Mouse (Mus musculus) liver, embryonic 13.5 days (tissue): Measurements from ENCODE around the gene Ccl7. TPM values are rescaled to one million over a fixed set of nuclear protein-coding genes. Genes with fewer than 3 reads are reported as not detected.

Experiments
- ATAC-seq: fragments of 200-750 bp; cut with Nextera tagmentation; 2 replicates; pipeline ENCODE4 v1.8.0; 2017; ENCODE audit warnings: low read depth, mild to moderate bottlenecking, moderate number of reproducible peaks, moderate library complexity
- DNase-seq: peaks from one replicate; pipeline ENCODE4 v3.0.0; 2022
- H3K27ac ChIP-seq: fragments of 300-500 bp; sonication (generic); 2 replicates; pipeline ENCODE4 v1.5.1; 2015; ENCODE audit warnings: moderate library complexity, mild to moderate bottlenecking, inconsistent platforms
- H3K27me3 ChIP-seq: fragments of 300-500 bp; sonication (generic); 2 replicates; pipeline ENCODE4 v1.6.1; 2015; ENCODE audit warnings: mild to moderate bottlenecking, inconsistent platforms
- H3K36me3 ChIP-seq: fragments of 300-500 bp; sonication (generic); 2 replicates; pipeline ENCODE4 v1.6.1; 2015; ENCODE audit warnings: mild to moderate bottlenecking, inconsistent platforms
- H3K4me1 ChIP-seq: fragments of 300-500 bp; sonication (generic); replicated peaks from 2 replicates; pipeline ENCODE4 v1.6.1; 2015; ENCODE audit warnings: inconsistent platforms
- H3K4me2 ChIP-seq: fragments of 300-500 bp; sonication (generic); 2 replicates; pipeline ENCODE4 v1.6.1; 2015; ENCODE audit warnings: inconsistent platforms, mild to moderate bottlenecking, moderate library complexity
- H3K4me3 ChIP-seq: fragments of 300-500 bp; sonication (generic); replicated peaks from 2 replicates; pipeline ENCODE4 v1.5.1; 2015; ENCODE audit warnings: mild to moderate bottlenecking, inconsistent platforms
- H3K9ac ChIP-seq: fragments of 300-500 bp; sonication (generic); 2 replicates; pipeline ENCODE4 v1.6.1; 2015; ENCODE audit warnings: mild to moderate bottlenecking, inconsistent platforms
- H3K9me3 ChIP-seq: fragments of 300-500 bp; sonication (generic); replicated peaks from 2 replicates; pipeline ENCODE4 v1.6.1; 2016; ENCODE audit warnings: inconsistent platforms
- WGBS: fragments of 180-500 bp; shearing (Covaris S2); methylation state at CpG from one replicate; pipeline ENCODE4 v1.1.7; 2015; ENCODE audit not compliant: insufficient replicate concordance; 5-methylcytosine and 5-hydroxymethylcytosine counted together
- polyA plus RNA-seq: library from polyadenylated mRNA; unstranded; fragments of >200 nt; fragmentation: Nextera tagmentation; extraction: Ambion mirVana; gene quantifications from 2 replicates; pipeline ENCODE4 v1.2.1, GENCODE M21; 2015

The Ccl7 gene
- polyA plus RNA-seq, 1 experiment from 2014 or later: 0.67 TPM

DNA sequence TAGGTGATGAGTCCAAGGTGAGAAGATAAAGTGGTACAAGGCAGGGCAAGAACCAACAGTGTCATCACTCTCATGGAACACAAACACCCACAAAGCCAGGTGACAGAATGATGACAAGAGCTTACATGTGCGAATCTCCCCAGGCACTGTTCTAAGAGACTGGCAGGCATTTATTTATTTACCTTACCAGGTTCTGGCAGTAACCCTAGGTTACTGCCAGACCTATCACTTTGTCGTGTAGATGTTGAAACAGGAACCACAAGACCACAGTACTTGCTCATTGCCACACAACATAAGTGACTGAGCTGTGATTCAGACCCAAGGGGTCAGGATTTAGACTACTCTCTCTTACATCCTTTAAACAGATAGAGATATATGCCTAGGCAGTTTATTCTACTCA lies 30.4 kb upstream of the Ccl7 start:
- DNase-seq: no peak
- no peak for ATAC-seq

DNA sequence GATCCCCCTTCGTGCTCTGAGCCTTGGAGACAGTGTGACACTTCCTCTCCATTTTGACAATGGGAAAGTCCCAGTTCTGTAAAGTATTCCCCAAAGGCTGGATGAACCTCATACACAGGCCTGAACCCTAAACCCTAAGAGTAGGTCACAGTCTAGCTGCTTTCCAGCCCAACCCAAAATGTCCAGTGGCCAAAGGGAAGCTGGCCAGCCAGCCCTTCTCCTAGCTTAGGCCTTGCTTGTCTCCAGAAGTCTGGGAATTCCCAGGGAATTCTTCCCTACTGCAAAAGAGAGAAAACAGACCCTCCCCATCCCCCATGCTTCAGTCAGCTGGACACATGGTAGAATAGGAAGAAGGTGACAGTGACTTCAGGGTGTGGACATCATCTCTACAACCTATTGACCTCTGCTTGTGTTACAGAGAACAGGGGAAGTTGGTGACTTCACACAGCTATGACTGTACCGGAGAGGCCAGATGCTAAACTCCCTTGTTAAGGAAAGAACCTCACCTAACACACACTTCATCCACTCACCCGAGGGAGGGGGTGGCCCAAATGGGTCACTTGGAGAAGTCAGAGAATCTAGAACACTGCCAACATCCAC lies 29.2 kb upstream of the Ccl7 start:
- H3K9ac ChIP-seq: no peak overlapping the region
- no peaks in the 10 kb centered on the region for H3K4me1 ChIP-seq
- no peaks in the 10 kb centered on the region for H3K36me3 ChIP-seq
- no peaks in the 10 kb centered on the region for H3K9me3 ChIP-seq
- 35% methylated on average over 3 of the region's 3 CpGs for WGBS
- ATAC-seq: no peak
- no peak overlapping the region for H3K27ac ChIP-seq
- no peak overlapping the region for H3K4me2 ChIP-seq
- DNase-seq: no peak
- H3K27me3 ChIP-seq: no peaks in the 10 kb centered on the region
- H3K4me3 ChIP-seq: no peak overlapping the region

More for the DNA sequence above, 30.4 kb upstream of the Ccl7 start:
- H3K9me3 ChIP-seq: no peaks in the 10 kb centered on the region
- H3K36me3 ChIP-seq: no peaks in the 10 kb centered on the region
- no peaks in the 10 kb centered on the region for H3K27me3 ChIP-seq
- H3K4me1 ChIP-seq: no peaks in the 10 kb centered on the region
- 43% methylated on average over 2 of the region's 2 CpGs for WGBS
- H3K4me2 ChIP-seq: no peak overlapping the region
- H3K27ac ChIP-seq: no peak overlapping the region
- no peak overlapping the region for H3K4me3 ChIP-seq
- no peak overlapping the region for H3K9ac ChIP-seq

DNA sequence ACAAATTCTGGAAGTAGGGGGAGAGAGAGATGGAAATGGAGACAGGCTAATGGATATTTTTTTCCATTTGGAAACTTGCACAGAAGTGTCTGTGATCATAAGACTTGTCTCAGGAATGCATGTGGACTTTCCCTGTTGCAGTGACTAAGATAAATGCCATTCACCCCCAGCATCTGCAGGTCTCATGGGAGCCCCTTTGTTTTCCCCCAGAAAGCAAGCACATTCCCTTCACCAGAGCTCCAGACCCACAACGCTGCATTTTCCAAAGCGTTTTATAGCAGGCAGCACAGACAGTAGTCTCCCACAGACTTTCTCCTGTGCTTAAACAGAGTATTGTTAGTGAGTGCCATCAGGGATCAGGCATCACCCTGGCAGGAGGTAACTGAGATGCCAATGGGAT lies 26.1 kb upstream of the Ccl7 start:
- WGBS: 41% methylated on average over 2 of the region's 2 CpGs
- Histone ChIP-seq H3K27me3 (no peaks in the 10 kb centered on the region), H3K27ac (no peak overlapping the region), H3K36me3 (no peaks in the 10 kb centered on the region), H3K9ac (no peak overlapping the region), H3K9me3 (no peaks in the 10 kb centered on the region), H3K4me3 (no peak overlapping the region), H3K4me1 (no peaks in the 10 kb centered on the region), H3K4me2 (no peak overlapping the region)
- no peak for DNase-seq
- no peak for ATAC-seq

DNA sequence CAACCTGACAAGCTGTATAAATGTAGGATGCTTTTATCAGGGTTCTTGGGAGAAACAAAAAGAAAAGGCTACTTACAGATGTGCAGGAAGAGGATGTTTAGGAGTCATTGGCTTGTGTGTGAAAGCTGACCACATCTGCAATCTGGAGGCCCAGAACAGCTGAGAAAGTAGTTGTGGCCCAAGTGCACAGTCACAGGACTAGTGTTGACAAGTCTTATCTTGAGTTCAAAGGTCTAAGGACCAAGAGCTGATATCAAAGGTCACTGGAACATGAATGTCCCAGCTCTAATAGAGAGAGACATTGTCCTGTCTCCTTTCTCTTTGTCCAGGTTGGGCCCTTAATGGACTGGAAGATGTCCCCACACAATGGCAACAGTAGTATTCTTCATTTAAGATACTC lies 25.7 kb upstream of the Ccl7 start:
- Histone ChIP-seq H3K4me1 (no peaks in the 10 kb centered on the region), H3K36me3 (no peaks in the 10 kb centered on the region)
- no peak for ATAC-seq

DNA sequence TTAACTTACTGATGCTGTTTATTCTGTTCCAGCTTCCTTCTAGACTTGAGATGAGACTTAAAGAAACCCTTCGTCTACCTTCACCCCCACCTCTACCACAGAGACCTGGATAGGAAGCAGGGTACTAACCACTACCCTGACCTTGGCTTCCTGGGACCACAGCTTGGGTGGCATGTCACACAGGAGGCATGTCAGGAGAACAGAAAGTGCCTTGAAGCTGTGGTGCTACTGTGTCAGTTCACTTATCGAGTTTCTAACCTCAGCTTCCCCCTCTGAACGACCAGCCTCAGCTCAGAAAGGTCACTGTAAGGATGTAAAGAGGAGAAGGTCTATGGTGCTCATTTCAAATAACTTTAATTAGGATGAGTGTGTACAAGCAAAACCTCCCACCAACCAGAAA lies 24.1 kb upstream of the Ccl7 start:
- H3K27ac ChIP-seq: no peak overlapping the region
- no peak for DNase-seq
- H3K4me1 ChIP-seq: no peaks in the 10 kb centered on the region
- no peaks in the 10 kb centered on the region for H3K36me3 ChIP-seq
- WGBS: 17% methylated on average over 3 of the region's 3 CpGs
- no peaks in the 10 kb centered on the region for H3K9me3 ChIP-seq
- H3K4me3 ChIP-seq: no peak overlapping the region
- H3K4me2 ChIP-seq: no peak overlapping the region
- H3K27me3 ChIP-seq: no peaks in the 10 kb centered on the region
- no peak for ATAC-seq
- H3K9ac ChIP-seq: no peak overlapping the region

More for the DNA sequence above, 25.7 kb upstream of the Ccl7 start:
- no peak overlapping the region for H3K27ac ChIP-seq
- H3K4me3 ChIP-seq: no peak overlapping the region
- H3K9me3 ChIP-seq: no peaks in the 10 kb centered on the region
- no peak for DNase-seq
- no peak overlapping the region for H3K4me2 ChIP-seq
- H3K9ac ChIP-seq: no peak overlapping the region
- H3K27me3 ChIP-seq: no peaks in the 10 kb centered on the region

DNA sequence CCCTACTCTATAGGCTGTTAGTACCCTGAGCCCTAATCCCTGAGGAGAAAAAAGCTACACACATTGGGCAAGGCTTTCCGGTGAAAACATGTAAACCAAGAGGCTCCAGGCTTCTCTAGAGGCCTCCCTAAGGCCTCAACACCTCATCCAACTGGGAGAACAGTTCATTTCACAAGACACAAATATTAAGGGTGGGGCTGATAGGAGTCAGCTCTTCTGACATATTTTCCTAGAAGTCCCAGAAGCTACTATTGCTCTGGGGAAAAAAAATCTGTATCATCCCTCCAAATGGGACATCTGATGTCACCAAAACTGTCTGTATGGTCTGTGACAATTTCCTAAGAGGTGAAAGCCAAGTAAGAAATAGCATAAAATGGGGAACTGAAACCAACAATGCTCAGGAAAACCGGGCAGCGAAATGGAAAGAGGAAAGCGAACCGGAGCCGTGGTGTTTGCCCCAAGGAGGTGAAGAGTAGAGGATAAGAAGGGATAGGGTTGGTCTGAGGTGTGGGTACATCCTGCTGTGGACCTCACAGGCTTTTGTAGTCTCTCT lies 22.9 kb upstream of the Ccl7 start:
- Histone ChIP-seq H3K4me1 (no peaks in the 10 kb centered on the region), H3K4me2 (no peak overlapping the region), H3K36me3 (no peaks in the 10 kb centered on the region), H3K27me3 (no peaks in the 10 kb centered on the region), H3K4me3 (no peak overlapping the region), H3K27ac (no peak overlapping the region), H3K9me3 (no peaks in the 10 kb centered on the region), H3K9ac (no peak overlapping the region)
- no peak for ATAC-seq
- no peak for DNase-seq
- 62% methylated on average over 6 of the region's 6 CpGs for WGBS

DNA sequence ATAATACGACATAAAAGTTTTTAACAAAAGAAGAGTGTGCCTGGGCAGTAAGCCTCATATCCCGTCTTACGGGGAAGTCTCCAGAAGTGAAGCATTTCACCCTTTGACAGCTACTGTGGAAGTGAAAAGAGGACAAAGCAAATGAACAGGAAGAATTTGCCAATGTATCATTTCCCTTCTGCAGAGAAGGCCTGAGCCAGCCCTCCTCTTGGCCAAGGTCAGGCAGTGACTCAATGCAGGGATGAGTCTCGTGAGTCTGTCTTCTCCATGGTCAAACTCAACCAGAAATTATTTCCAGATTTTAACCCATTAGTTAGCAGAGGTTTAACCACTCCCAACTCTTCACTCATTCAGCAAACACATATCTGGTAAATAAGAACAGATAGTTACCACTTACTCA lies 21.7 kb upstream of the Ccl7 start:
- no peak overlapping the region for H3K4me3 ChIP-seq
- no peaks in the 10 kb centered on the region for H3K27me3 ChIP-seq
- no peak for DNase-seq
- ATAC-seq: no peak
- H3K9me3 ChIP-seq: no peaks in the 10 kb centered on the region
- H3K9ac ChIP-seq: no peak overlapping the region
- no peak overlapping the region for H3K27ac ChIP-seq
- no peak overlapping the region for H3K4me2 ChIP-seq
- no peaks in the 10 kb centered on the region for H3K4me1 ChIP-seq
- 38% methylated on average over 4 of the region's 4 CpGs for WGBS
- no peaks in the 10 kb centered on the region for H3K36me3 ChIP-seq

DNA sequence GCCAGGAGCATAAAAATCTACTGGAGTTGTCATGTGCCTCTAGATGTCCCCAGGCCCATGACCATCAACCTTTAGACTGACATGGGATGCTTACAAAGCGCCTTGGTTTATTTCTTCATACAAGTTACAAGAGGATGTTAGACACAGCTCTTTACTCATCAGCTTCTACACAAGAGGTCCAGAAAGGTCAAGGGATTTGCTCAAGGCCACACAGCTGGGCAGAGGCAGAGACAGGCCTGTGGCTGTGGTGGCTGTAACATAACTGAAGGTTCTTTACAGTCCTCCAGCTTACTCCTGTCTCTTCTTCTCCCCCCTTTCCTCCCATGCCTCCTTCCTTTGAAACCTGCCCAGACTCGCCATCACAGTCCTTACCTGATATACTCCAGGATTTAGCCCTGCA lies 15.3 kb upstream of the Ccl7 start:
- WGBS: 32% methylated on average over 2 of the region's 2 CpGs
- no peaks in the 10 kb centered on the region for H3K9me3 ChIP-seq

DNA sequence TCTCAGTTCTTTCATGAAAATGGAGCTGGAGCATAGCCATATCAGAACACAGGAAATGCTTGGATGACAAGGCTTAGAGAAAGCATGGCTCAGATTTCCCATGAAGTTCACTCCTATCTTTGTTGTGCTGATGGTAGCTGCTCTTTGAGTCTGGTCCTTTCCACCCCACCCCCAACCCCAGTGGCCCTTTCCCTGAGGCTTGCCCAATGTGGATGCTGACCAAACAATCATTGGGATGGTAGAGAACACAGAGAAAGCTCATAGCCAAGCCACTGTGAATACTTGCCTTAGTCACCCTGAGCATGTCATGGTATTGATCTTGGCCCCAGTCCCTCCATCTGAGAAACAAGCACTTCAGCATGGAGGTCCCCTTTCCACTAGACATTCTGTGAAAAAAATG lies 13.4 kb upstream of the Ccl7 start:
- H3K4me2 ChIP-seq: no peak overlapping the region
- peak overlapping the region; percentile 27; the same call in 1 of the 2 replicates for H3K27ac ChIP-seq
- H3K9ac ChIP-seq: no peak overlapping the region
- H3K4me3 ChIP-seq: no peak overlapping the region
- H3K4me1 ChIP-seq: no peaks in the 10 kb centered on the region
- no peaks in the 10 kb centered on the region for H3K9me3 ChIP-seq
- H3K36me3 ChIP-seq: no peaks in the 10 kb centered on the region
- H3K27me3 ChIP-seq: no peaks in the 10 kb centered on the region
- DNase-seq (no peak), ATAC-seq (no peak)

More for the DNA sequence above, 15.3 kb upstream of the Ccl7 start:
- Histone ChIP-seq H3K27me3 (no peaks in the 10 kb centered on the region), H3K9ac (no peak overlapping the region), H3K36me3 (no peaks in the 10 kb centered on the region), H3K4me3 (no peak overlapping the region), H3K4me1 (no peaks in the 10 kb centered on the region), H3K4me2 (no peak overlapping the region), H3K27ac (no peak overlapping the region)
- ATAC-seq (no peak), DNase-seq (no peak)

DNA sequence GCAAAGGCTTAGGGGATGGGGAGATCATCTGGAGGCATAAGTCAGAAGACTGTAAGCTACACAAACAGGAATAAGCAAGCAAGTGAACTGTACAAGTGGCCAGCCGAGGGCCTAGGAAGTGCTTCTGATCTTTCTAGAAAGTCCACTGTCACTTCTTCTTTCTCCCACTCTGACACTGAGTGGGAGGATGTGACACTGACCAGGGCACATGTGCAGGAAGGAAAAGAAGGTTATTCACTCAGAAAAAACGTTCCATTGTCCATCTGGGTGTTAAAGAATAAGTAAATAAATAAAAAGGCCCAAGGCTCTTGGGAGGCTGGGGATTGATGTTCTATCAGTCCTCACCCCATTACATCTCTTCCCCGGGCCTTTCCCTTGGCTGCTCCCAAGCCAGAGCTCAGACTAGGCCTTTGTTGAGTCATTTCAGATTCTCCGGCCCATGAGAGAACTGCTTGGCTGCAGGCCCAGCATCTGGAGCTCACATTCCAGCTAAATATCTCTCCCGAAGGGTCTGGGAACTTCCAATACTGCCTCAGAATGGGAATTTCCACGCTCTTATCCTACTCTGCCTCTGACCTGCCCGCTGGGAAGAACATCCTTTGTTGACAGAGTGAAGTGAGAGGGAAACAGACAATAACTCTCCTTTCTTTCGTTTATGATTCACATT lies 12.7 kb upstream of the Ccl7 start:
- no peaks in the 10 kb centered on the region for H3K4me1 ChIP-seq
- H3K4me3 ChIP-seq: no peak overlapping the region
- H3K9me3 ChIP-seq: no peaks in the 10 kb centered on the region
- ATAC-seq: no peak
- peak overlapping the region; percentile 27 for H3K27ac ChIP-seq
- no peak overlapping the region for H3K4me2 ChIP-seq
- H3K27me3 ChIP-seq: no peaks in the 10 kb centered on the region
- WGBS: 45% methylated on average over 8 of the region's 8 CpGs
- no peak for DNase-seq
- no peaks in the 10 kb centered on the region for H3K36me3 ChIP-seq
- no peak overlapping the region for H3K9ac ChIP-seq

DNA sequence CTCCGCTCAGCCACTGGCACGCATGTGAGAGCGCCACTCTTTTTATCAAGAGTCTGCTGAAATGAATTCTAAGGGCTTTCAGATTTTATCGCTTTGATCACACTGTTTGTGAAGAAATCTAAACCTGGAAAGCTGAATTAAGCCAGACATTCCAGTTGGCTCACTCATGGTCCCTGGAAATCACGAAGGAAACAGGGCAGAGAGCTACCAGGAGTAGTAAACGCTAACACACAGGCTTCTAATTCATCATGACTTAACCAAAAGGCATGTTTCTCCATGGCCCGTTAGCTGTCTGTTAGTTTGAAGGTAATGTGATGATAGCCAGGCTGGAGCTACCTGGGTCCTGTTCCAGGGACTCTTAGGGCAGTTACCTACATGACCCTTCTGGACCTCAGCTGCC lies 11.1 kb upstream of the Ccl7 start:
- DNase-seq (no peak), ATAC-seq (no peak)
- Histone ChIP-seq H3K27ac (no peak overlapping the region), H3K9me3 (no peaks in the 10 kb centered on the region), H3K4me3 (no peak overlapping the region), H3K36me3 (no peaks in the 10 kb centered on the region), H3K9ac (no peak overlapping the region), H3K4me2 (no peak overlapping the region), H3K27me3 (no peaks in the 10 kb centered on the region), H3K4me1 (no peaks in the 10 kb centered on the region)
- 71% methylated on average over 7 of the region's 7 CpGs for WGBS

DNA sequence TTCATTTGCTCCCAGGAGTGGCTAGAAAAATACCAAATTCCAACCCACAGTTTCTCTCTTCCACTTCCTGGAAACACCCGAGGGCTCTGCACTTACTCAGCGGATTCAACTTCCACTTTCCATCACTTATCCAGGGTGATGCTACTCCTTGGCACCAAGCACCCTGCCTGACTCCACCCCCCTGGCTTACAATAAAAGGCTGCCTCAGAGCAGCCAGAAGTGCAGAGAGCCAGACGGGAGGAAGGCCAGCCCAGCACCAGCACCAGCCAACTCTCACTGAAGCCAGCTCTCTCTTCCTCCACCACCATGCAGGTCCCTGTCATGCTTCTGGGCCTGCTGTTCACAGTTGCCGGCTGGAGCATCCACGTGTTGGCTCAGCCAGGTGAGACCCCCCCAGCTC lies 10.2 kb upstream of the Ccl7 start, which contains the start of gene Ccl2:
TSS of gene Ccl2 (plus strand) at position 216 of the 400 bp plus-strand sequence.
- Histone ChIP-seq H3K9ac (no peak within 1 kb of the TSS), H3K4me3 (no peak within 1 kb of the TSS), H3K27me3 (no peaks in the 10 kb centered on the region), H3K4me2 (no peak within 1 kb of the TSS), H3K4me1 (no peaks in the 10 kb centered on the region), H3K36me3 (no peaks in the 10 kb centered on the region), H3K9me3 (no peaks in the 10 kb centered on the region), H3K27ac (no peak within 1 kb of the TSS)
- DNase-seq: no peak
- ATAC-seq: no peak
- 22% methylated on average over 5 of the region's 5 CpGs for WGBS
